Mouse (Mus musculus) kidney, adult 2 months (tissue): Measurements from ENCODE around the gene Vps26c.

Experiments used
- CTCF ChIP-seq: fragments of 200-500 bp; conservative IDR thresholded peaks from 2 replicates; pipeline ENCODE4 v1.5.1; 2011; ENCODE audit warnings: low read depth, mild to moderate bottlenecking, control low read depth, low read length, moderate library complexity, mixed read lengths; ENCODE audit not compliant: insufficient read depth, insufficient read length
- POLR2A ChIP-seq: fragments of 200-500 bp; IDR thresholded peaks from one replicate; pipeline ENCODE4 v1.6.1; 2011; ENCODE audit warnings: low read depth, low read length, control low read depth

DNA sequence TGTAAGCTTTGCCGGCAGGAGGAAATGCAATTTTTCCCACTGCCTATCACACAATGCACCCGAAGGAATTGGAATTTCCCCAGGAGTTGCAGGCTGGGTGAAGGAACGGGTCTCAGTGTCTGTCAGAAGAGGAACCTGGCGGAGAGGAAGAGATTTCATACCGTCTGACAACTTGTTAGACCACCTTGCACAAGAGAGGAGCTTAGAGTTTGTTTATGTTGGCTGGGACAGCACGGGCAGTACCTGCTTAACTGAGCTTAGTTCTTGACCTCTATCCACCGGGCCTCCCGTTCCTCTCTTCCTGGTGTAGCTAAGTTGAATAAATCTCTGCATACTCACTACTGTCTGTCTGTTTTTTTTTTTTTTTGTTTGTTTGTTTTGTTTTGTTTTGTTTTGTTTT lies 39.5 kb upstream of the Vps26c start:
- TF ChIP-seq POLR2A (no peak), CTCF (no peak)
